Mouse (Mus musculus): Measurements from ENCODE around the gene Ereg.

GRCm38 (mm10) chr5:91110023-91110670 is 35.7 kb downstream of the Ereg start:
- TF ChIP-seq POLR2A (IDR thresholded peaks at IDR 0.05; ENCODE audit: control insufficient read depth, low read depth, low read length) (no peak), CTCF (IDR thresholded peaks at IDR 0.05; ENCODE audit: control insufficient read depth, insufficient read depth, insufficient replicate concordance, low read depth, low read length) (no peak)

Measured in testis, adult 2 months (tissue).